Mouse (Mus musculus) Patski (cell line): Measurements from ENCODE around the gene Rplp2. TPM values are rescaled to one million over a fixed set of nuclear protein-coding genes. Genes with fewer than 3 reads are reported as not detected.
"Not testable (repeated sequence)": the region's sequence is repeated elsewhere in the genome, so short reads cannot be mapped to it uniquely, and the experiment has no call there.

Source experiments
- ATAC-seq: fragments of 100-300 bp; one replicate; pipeline ENCODE4 v1.8.0; 2021
- CTCF ChIA-PET: fragments of 350-600 bp; sonication (Branson Sonifier 250); formaldehyde crosslinking; loops from one replicate; lab custom pipeline; 2022; ENCODE audit warnings: inconsistent platforms; lab: Charles Lee
- POLR2A ChIA-PET: fragments of 350-600 bp; sonication (Branson Sonifier 250); formaldehyde crosslinking; loops from one replicate; lab custom pipeline; 2022; ENCODE audit warnings: antibody characterized with exemption, inconsistent platforms; lab: Charles Lee
- DNase-seq: peaks from one replicate; pipeline ENCODE4 v3.0.0-alpha.2; 2011; ENCODE audit warnings: low read depth, low spot score
- H3K27me3 ChIP-seq: fragments of 371-371 bp; one replicate; pipeline ENCODE4 v1.5.1; 2021
- CTCF ChIP-seq: fragments of 100-300 bp; IDR thresholded peaks from one replicate; pipeline ENCODE4 v1.5.1; 2021
- in situ Hi-C: fragments of 300-500 bp; cut with MboI; formaldehyde crosslinking; loops from 3 replicates; pipeline ENCODE4 v1.11.1; 2018; ENCODE audit warnings: low pct_unique_long_range_greater_than_20kb, mixed read lengths
- polyA plus RNA-seq: library from polyadenylated mRNA; unstranded; gene quantifications from one replicate; pipeline ENCODE4 v1.2.3, GENCODE M21; 2021

Rplp2 gene
- polyA plus RNA-seq, 1 experiment from 2014 or later, result 1,558 TPM

- no peak for DNase-seq
- in situ Hi-C loops, result no loop called here
- no peaks in the 10 kb centered on the region for H3K27me3 ChIP-seq
- ATAC-seq, result peak; percentile 28
- no peak for TF ChIP-seq CTCF
- ChIA-PET CTCF (interaction anchor here (1.2 to 2.1 kb wide), 5 partner anchors 14 to 101 kb away, joined by 3 to 11 read pairs (median 4); partner anchors contain the start of genes Cend1 and Gatd1), POLR2A (interaction anchor here (1.4 kb wide), 1 partner anchor 34 kb away, joined by 3 read pairs; no protein-coding TSS in a partner anchor)
These were observed 3.9 kb upstream of the Rplp2 start for GRCm38 (mm10) chr7:141443081-141443821.

DNA sequence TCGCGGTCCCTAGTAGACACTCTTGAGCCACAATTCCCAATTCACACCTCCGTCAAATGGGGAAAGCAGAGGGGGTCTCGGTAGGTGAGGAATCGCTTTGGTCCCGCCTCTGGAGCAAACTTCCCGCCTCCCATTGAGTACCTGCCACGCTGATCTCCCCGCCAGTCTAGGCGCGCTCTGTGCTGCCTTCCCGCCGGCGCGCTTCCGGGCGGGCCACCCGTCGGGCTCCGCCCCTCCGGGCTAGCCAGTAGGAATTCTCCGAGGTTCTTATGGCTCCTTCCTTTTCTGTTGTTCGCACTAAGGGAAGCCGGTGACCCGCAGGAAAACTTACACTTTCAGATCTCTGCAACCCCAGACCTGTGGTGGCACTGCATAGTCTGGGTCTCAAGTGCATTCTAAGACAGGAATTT is 3.3 kb upstream of the Rplp2 start, which contains the start of gene Pidd1:
TSS of gene Pidd1 (minus strand) at position 198 of the 410 bp plus-strand sequence.
- no peak for DNase-seq
- H3K27me3 ChIP-seq, result no peaks in the 10 kb centered on the region
- TF ChIP-seq CTCF, result no peak
- ChIA-PET CTCF (interaction anchor here (1.2 to 1.8 kb wide), 3 partner anchors 15 to 36 kb away, joined by 3 to 6 read pairs (median 4); partner anchors contain the start of gene Cend1), POLR2A (interaction anchor here (1.4 kb wide), 2 partner anchors 25 to 33 kb away, joined by 3 to 4 read pairs; no protein-coding TSS in a partner anchor)
- in situ Hi-C loops, result no loop called here
- peak; percentile 59 for ATAC-seq

DNA sequence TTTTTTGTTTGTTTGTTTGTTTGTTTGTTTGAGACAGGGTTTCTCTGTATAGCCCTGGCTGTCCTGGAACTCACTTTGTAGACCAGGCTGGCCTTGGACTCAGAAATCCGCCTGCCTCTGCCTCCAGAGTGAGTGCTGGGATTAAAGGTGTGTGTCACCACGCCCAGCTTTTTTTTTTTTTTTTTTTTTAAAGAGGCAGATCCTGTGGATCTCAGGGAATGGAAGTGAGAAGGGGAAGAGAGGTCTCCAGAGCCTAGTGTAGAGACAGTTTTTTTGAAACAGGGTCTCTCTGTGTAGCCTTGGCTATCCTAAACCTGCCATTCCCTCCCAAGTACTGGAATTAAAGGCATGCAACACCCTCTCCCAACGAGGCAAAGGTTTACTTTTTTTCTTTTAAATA is 796 bp upstream of the Rplp2 start:
- DNase-seq, ATAC-seq, H3K27me3 ChIP-seq, CTCF ChIA-PET, in situ Hi-C loops: not testable (repeated sequence)
- POLR2A ChIA-PET, result interaction anchor here (0.8 to 1.1 kb wide), 2 partner anchors 10 to 22 kb away, joined by 3 read pairs; no protein-coding TSS in a partner anchor

- H3K27me3 ChIP-seq, result no peaks in the 10 kb centered on the region
- no peak for DNase-seq
- POLR2A ChIA-PET, result no interaction called here
- TF ChIP-seq CTCF, result no peak
- CTCF ChIA-PET, result interaction anchor here (1.3 to 3.4 kb wide), 2 partner anchors 17 to 29 kb away, joined by 3 to 11 read pairs; no protein-coding TSS in a partner anchor
- ATAC-seq, result no peak
- in situ Hi-C loops, result loop anchor here (5.0 to 25.0 kb wide), 2 partner anchors 40 to 935 kb away; partner anchors contain the start of genes Ctsd, Gatd1 and Gm49369
These were observed 4.8 kb downstream of the Rplp2 start for GRCm38 (mm10) chr7:141451928-141452327.

DNA sequence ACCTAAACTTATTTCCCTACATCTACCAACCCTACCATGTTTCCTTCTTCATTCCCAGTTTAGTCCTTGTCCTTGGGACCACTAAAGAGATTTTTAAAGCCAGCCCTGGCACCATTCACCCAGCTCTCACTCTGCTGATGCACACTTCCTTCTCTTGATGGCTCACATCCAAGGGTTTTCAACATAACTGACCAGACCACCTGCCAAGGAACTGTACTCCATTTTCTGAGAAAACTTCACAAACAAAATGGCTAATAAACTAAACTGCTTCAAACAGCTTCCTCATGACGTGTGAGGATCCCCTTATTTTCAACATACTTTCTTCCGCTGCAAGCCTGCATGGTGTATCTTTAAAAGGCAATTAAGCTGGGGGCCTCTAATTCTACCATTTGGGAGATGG is 6.5 kb downstream of the Rplp2 start:
- ATAC-seq, result no peak
- no peak for TF ChIP-seq CTCF
- POLR2A ChIA-PET, result interaction anchor here (0.9 to 6.5 kb wide), 2 partner anchors 14 to 15 kb away, joined by 4 to 47 read pairs; partner anchors contain the start of gene Cd151
- in situ Hi-C loops, result loop anchor here (5.0 to 25.0 kb wide), 2 partner anchors 41 to 934 kb away; partner anchors contain the start of genes Ctsd, Gatd1 and Gm49369
- no peaks in the 10 kb centered on the region for H3K27me3 ChIP-seq
- CTCF ChIA-PET, result interaction anchor here (1.3 to 3.4 kb wide), 2 partner anchors 15 to 17 kb away, joined by 3 to 11 read pairs; no protein-coding TSS in a partner anchor
- DNase-seq, result no peak

- in situ Hi-C loops, result loop anchor here (5.0 to 25.0 kb wide), 2 partner anchors 43 to 932 kb away; partner anchors contain the start of genes Ctsd, Gatd1 and Gm49369
- CTCF ChIA-PET, result interaction anchor here (1.1 to 1.3 kb wide), 2 partner anchors 14 to 17 kb away, joined by 3 read pairs; no protein-coding TSS in a partner anchor
These were observed 7.9 kb downstream of the Rplp2 start, which contains the start of gene Pnpla2 for GRCm38 (mm10) chr7:141454967-141455551. Pnpla2 (plus strand) TSS chr7:141455198.

GRCm38 (mm10) chr7:141455610-141456314 is 8.6 kb downstream of the Rplp2 start:
- CTCF ChIA-PET, result interaction anchor here (1.1 to 1.3 kb wide), 2 partner anchors 14 to 17 kb away, joined by 3 read pairs; no protein-coding TSS in a partner anchor
- DNase-seq, result no peak
- no peaks in the 10 kb centered on the region for H3K27me3 ChIP-seq
- POLR2A ChIA-PET, result interaction anchor here (1.2 to 6.5 kb wide), 5 partner anchors 9 to 24 kb away, joined by 3 to 47 read pairs (median 4); partner anchors contain the start of gene Cd151
- TF ChIP-seq CTCF, result no peak
- in situ Hi-C loops, result loop anchor here (25.0 kb wide), 1 partner anchor 932 kb away; the partner anchor contains the start of genes Ctsd and Gm49369
- ATAC-seq, result peak; percentile 29

More at GRCm38 (mm10) chr7:141454967-141455551, 7.9 kb downstream of the Rplp2 start, which contains the start of gene Pnpla2:
- TF ChIP-seq CTCF, result no peak
- no peaks in the 10 kb centered on the region for H3K27me3 ChIP-seq
- ATAC-seq (peak; percentile 77), DNase-seq (no peak)
- POLR2A ChIA-PET, result interaction anchor here (0.9 to 6.5 kb wide), 4 partner anchors 13 to 25 kb away, joined by 3 to 47 read pairs (median 4); partner anchors contain the start of gene Cd151

DNA sequence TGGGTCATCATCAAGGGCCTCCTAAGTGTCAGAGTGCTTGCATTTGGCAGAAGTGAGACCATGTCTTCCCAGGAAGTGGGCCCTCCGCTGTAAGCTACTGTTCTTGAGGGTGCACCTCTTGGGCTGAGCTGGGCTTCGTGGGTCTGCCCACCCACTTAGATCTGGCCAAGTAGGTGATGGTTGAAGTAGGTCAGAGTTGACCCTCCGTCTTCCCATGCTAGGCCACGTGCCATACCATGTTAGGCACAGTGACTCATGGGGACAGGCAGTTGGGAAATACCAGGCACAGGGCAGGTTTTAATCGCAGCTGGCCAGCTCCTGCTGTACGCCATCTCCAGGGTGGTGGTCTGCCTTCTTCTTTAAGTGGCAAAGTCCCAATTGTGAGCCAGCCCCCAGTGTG is 9.6 kb downstream of the Rplp2 start:
- POLR2A ChIA-PET, result interaction anchor here (0.6 to 6.5 kb wide), 5 partner anchors 9 to 100 kb away, joined by 3 to 47 read pairs (median 3); partner anchors contain the start of gene Cd151
- H3K27me3 ChIP-seq, result no peaks in the 10 kb centered on the region
- DNase-seq (no peak), ATAC-seq (no peak)
- no peak for TF ChIP-seq CTCF
- CTCF ChIA-PET, result interaction anchor here (0.9 to 1.7 kb wide), 4 partner anchors 10 to 96 kb away, joined by 3 to 6 read pairs (median 4); partner anchors contain the start of gene Cd151
- in situ Hi-C loops, result loop anchor here (25.0 kb wide), 1 partner anchor 931 kb away; the partner anchor contains the start of genes Ctsd and Gm49369

DNA sequence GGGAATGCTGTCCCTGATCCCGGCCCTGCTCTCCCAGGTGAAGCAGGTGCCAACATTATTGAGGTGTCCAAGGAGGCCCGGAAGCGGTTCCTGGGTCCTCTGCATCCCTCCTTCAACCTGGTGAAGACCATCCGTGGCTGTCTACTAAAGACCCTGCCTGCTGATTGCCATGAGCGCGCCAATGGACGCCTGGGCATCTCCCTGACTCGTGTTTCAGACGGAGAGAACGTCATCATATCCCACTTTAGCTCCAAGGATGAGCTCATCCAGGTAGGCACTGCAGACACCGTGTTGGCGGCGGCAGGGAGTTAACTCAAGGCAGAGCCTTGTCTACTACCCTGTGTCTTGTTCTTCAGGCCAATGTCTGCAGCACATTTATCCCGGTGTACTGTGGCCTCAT is 10.1 kb downstream of the Rplp2 start:
- in situ Hi-C loops, result loop anchor here (25.0 kb wide), 1 partner anchor 930 kb away; the partner anchor contains the start of genes Ctsd and Gm49369
- no peak for TF ChIP-seq CTCF
- ATAC-seq, result no peak
- POLR2A ChIA-PET, result interaction anchor here (0.6 to 6.5 kb wide), 5 partner anchors 8 to 100 kb away, joined by 3 to 47 read pairs (median 3); partner anchors contain the start of gene Cd151
- H3K27me3 ChIP-seq, result no peaks in the 10 kb centered on the region
- DNase-seq, result no peak
- CTCF ChIA-PET, result interaction anchor here (0.9 to 1.7 kb wide), 4 partner anchors 10 to 96 kb away, joined by 3 to 6 read pairs (median 4); partner anchors contain the start of gene Cd151
